Mouse (Mus musculus): ENCODE results near the gene Dock7. TPM values are rescaled to one million over a fixed set of nuclear protein-coding genes. Genes with fewer than 3 reads are reported as not detected.
A peak's percentile ranks its signal among the peaks of the same experiment; 100 is the strongest.
"Not testable (repeated sequence)": the region's sequence is repeated elsewhere in the genome, so short reads cannot be mapped to it uniquely, and the experiment has no call there.

Dock7 gene
- polyA plus RNA-seq, 3 experiments from 2014 or later: 0.16 to 0.97 TPM; not detected in 1

GRCm38 (mm10) chr4:99005574-99005973 lies 115.1 kb downstream of the Dock7 start:
- ATAC-seq: no peak

GRCm38 (mm10) chr4:98993491-98993890 lies 127.2 kb downstream of the Dock7 start:
- no peak for ATAC-seq

GRCm38 (mm10) chr4:98984701-98985100 lies 136.0 kb downstream of the Dock7 start:
- ATAC-seq: no peak

DNA sequence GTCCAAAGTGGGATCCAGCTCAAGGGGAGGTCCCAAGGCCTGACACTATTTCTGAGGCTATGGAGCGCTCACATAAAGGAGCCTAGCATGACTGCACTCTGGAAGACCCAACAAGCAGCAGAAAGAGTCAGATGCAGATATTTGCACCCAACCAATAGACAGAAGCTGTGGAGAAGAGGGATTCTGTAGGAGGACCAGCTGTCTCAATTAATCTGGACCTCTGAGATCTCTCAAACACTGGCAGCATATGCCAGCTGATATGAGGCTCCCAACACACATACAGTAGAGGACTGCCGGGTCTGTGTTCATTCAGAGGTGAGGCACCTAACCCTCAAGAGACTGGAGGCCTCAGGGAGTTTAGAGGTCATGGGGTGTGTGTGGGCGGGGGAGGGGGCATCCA lies 140.7 kb downstream of the Dock7 start:
- not testable (repeated sequence) for ATAC-seq

- ATAC-seq: no peak
Observed at GRCm38 (mm10) chr4:98978693-98979092, 142.0 kb downstream of the Dock7 start.

GRCm38 (mm10) chr4:98978288-98978687 lies 142.4 kb downstream of the Dock7 start:
- not testable (repeated sequence) for ATAC-seq

GRCm38 (mm10) chr4:98975741-98976140 lies 145.0 kb downstream of the Dock7 start:
- ATAC-seq: no peak

- ATAC-seq: no peak
Observed at GRCm38 (mm10) chr4:98969946-98970345, 150.8 kb downstream of the Dock7 start.

DNA sequence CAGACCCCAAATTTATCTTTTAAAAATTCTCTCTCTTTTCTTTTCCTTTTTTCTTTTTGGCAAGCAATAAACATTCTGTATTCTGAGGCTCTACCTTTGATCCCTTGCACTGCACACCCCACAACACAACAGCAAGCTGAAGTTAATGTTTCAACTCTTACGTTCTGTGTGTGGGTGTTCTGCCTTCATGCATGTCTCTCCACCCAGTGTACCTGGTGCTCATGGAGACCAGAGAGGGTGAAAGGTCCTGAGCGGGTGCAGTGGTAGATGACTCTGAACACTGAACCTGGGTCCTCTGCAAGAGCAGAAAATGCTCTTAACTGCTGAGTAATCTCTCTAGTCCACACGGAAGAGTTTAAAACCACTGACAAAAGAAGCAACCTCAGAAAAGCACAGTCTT lies 160.5 kb downstream of the Dock7 start:
- no peak for ATAC-seq

GRCm38 (mm10) chr4:98955986-98956385 lies 164.7 kb downstream of the Dock7 start:
- ATAC-seq: no peak

GRCm38 (mm10) chr4:98950563-98950962 lies 170.2 kb downstream of the Dock7 start:
- ATAC-seq: no peak

DNA sequence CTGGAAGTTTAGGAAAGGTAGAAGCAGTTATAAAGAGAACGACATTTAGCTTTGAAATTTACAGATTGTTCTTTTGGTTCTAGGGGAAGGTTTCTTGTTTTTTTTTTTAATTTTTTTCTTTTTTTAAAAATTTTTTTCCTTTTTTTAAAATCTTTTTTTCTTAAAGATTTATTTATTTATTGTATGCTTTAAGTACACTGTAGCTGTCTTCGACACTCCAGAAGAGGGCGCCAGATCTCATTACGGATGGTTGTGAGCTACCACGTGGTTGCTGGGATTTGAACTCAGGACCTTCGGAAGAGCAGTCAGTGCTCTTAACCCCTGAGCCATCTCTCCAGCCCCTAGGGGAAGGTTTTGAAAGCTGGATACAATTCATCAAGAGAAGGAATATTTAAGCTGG lies 182.5 kb downstream of the Dock7 start:
- not testable (repeated sequence) for ATAC-seq

DNA sequence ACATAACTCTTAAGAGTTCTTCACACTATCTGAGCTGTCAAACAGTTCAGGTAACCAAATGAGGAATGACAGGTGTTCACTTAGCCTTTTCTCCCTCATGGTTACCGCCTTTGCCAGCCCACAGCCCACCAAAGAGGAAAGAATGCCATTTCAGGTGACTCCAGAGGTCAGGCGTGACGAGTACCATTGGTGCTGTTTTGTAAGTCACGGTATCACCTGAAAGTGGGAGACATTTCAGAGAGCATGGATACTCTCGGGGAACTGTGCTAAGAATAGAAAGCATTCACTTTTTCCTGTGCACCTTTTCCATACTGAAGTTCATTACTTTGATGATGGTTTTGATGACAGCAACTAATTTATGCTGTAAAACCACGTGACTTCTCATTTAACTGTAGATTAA lies 184.7 kb downstream of the Dock7 start:
- ATAC-seq: no peak

- ATAC-seq: no peak
Observed at GRCm38 (mm10) chr4:98925250-98925781, 195.4 kb downstream of the Dock7 start.

GRCm38 (mm10) chr4:98924906-98925178 lies 195.9 kb downstream of the Dock7 start:
- ATAC-seq: no peak

DNA sequence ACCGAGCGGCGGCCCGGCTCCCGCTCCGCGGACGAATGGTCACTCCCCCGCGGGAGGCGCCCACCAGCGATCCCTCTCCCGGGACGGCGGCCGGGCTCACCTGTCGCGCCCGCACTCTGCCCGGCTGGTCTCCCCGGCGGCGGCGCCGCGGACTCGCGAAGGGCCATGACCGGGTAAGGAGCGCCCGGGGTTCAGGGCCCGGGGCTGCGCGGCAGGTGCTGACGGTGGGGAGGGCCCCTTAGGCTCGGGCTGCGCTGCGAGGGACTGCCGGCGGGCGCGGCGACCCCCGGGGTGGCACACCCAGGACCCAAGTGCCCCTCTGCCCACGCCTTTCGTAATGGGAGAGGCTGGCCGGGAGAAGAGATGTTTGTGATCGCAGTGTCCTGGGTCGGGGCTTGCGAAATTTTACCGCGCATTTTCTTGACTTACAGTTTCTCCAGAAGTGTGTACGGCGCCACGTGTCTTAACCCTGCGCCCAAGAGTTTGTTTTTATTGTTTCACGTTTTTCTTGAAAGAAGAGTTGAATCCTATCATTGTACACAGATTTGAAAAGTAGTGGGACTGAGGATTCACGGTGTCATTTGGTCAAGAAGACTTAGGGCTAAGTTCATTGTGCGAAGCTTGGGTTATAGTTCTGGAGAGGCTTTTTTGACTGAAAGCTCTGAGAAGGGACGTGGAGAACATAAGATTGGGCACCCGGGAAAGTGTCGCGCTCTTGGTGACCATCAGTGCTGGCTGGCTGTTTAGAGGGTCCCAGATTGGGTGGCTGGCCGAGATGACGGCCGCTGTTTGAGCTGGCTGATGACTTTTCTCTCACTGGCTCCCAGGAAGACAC lies 196.4 kb downstream of the Dock7 start:
- no peak for ATAC-seq

DNA sequence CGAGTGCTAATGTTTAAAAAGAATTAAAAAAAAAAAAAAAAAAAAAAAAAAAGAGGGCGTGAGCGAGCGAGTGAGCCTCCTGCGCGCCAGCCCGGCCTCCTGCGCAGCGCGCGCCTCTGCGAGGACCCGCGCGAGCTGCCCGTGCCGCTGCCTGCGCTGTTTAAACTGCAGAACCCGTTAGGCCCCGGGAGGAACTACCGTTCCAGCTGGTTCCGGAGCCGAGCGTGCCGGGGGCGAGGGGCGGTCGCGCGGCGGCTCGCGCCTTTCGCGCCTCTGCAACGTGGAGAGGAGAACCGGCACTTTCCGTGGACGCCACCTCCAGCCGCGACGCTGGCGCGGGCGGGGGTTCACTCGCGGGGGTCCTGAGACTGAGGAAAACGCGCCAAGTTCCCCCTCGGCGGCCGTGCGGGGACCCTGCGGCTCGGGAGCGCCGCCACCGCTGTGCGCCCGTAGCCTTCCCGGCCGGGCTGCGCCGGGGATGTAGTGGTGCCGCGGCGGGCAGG lies 197.1 kb downstream of the Dock7 start, which contains the start of gene Usp1:
Gene Usp1, plus strand, starts transcription at position 243 of the 503 bp plus-strand sequence.
- peak; percentile 9 for ATAC-seq

DNA sequence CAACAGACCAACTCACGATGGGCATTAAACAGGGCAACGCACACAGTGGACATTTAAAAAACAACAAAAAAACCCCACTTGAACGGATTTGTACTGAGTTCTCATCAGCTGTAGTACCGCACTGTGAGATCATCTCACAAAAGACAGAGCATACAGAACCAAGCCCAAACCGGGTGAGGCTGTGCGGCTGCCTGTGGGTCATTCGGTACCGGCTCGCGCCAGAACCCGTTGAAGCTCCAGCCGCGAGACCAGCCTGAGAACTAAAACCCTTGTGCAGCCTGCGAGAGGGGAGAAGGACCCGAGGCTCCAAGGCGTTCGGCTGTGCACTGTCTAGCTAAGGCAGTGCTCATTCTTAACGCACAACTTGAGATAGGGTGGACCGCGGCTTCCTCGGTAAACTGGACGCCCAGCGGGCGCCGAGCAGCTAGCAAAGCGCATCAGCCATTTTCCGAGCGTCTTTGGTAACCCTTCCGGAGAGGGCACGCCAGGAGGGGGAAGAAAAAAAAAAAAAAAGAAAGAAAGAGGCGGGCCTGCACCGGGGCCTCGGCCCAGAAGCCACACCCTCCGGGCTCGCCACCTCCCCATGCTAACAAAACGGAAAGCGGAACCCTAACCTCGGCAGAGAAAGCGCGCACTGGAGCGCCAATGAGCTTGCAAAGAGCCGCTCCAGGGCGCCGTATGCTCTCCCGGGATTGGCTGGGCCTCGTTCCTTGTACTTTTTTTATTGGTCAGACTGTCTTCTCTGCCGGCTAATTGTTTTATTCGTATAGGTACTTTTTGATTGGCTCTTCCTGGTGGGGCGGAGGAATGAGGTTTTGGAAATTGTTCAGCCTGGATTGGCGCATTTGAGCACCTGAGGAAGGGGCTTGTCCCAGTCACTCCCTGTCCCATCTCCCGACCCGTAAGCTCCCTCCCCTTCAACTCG lies 197.8 kb downstream of the Dock7 start:
- peak; percentile 87 for ATAC-seq

GRCm38 (mm10) chr4:98922061-98922642 lies 198.6 kb downstream of the Dock7 start:
- no peak for ATAC-seq

GRCm38 (mm10) chr4:98920896-98921295 lies 199.8 kb downstream of the Dock7 start:
- ATAC-seq: no peak

GRCm38 (mm10) chr4:98918204-98918603 lies 202.5 kb downstream of the Dock7 start:
- no peak for ATAC-seq

DNA sequence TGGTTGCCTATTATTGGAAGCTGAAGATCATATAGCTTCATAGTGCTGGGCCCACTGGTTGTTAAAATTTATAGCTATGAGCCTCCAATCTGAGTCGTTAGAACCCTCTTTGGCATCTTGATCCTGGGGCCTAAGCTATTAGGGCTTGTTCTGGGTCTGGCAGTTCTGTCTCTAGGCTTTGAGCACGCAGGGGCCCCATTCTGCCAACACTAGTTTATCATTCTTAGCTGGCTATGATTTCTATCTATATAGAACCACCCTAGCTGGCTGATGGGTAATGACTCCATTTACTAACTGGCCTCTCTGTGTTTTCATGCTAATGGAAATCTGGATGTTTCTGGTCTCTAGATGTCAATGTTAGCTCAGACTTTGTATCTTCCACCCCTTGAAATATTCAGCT lies 203.0 kb downstream of the Dock7 start:
- no peak for ATAC-seq

GRCm38 (mm10) chr4:98910246-98910645 lies 210.5 kb downstream of the Dock7 start:
- ATAC-seq: no peak

All from inflammation-experienced regulatory T-cells, adult 6 months (primary cell).